Mouse (Mus musculus): ENCODE data around the gene Gm11554. TPM values are rescaled to one million over a fixed set of nuclear protein-coding genes. Genes with fewer than 3 reads are reported as not detected.

Gm11554 gene
- polyA plus RNA-seq, 1 experiment from 2014 or later, result not detected

DNA sequence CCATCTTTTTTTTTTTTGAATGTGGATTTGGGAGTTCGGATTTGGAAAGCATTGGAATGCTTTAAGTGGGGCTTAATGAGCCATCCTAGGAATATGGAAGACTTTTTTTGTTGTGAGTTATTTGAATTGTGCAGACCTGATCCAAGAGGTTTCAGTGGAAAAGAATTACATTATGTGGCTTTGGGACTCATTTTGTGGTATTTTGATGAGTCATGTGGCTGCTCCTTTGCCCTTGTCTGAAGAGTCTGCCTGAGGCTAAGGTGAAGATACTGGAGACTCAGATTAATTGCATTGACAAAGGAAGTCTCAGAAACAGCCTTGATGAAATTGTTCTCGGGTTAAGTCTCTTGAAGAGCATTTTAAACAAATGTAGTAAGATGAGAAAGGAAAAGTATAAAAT is 35.8 kb downstream of the Gm11554 start:
- Histone ChIP-seq H3K4me1 (no peaks in the 10 kb centered on the region), H3K27me3 (no peaks in the 10 kb centered on the region)
- no peak for ATAC-seq

DNA sequence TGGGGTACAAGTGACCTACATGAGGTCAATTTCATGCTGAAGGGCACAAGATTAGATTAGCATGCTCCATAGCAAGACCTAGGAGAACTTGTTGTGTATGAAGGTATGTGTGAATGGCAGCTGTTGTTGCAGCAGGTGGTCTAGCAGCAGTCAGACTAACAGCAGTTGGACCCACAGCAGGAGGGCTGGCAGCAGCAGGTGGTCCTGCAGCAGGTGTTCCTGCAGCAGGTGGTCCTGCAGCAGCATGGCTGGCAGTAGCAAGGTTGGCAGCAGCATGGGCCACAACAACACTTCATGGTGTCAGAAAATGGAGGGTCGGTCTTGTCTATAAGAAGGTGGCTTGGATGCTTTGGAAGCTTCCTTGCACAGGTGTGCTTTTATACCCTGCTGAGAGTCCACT is 45.4 kb downstream of the Gm11554 start:
- Histone ChIP-seq H3K4me2 (no peak overlapping the region), H3K4me1 (no peaks in the 10 kb centered on the region), H3K9me3 (replicated peaks) (no peaks in the 10 kb centered on the region), H3K27me3 (no peaks in the 10 kb centered on the region), H3K27ac (no peak overlapping the region), H3K36me3 (ENCODE audit: poor library complexity, severe bottlenecking) (no peaks in the 10 kb centered on the region), H3K9ac (no peak overlapping the region), H3K4me3 (no peak overlapping the region)
- no peak for ATAC-seq
- 91% methylated on average over 1 of the region's 1 CpGs for WGBS

More for the DNA sequence above, 35.8 kb downstream of the Gm11554 start:
- H3K4me3 ChIP-seq, result no peak overlapping the region
- H3K27ac ChIP-seq, result no peak overlapping the region
- no peak overlapping the region for H3K9ac ChIP-seq
- H3K9me3 ChIP-seq (replicated peaks), result no peaks in the 10 kb centered on the region
- H3K4me2 ChIP-seq, result no peak overlapping the region
- 70% methylated on average over 2 of the region's 2 CpGs for WGBS
- no peaks in the 10 kb centered on the region for H3K36me3 ChIP-seq (ENCODE audit: poor library complexity, severe bottlenecking)

Other genes starting within 250 kb of the Gm11554 start
- gene Krtap3-2, start 247.6 kb downstream of the Gm11554 start, polyA plus RNA-seq (2015; fragmentation: Nextera tagmentation; extraction: Ambion mirVana), result not detected in 2 replicates
- not detected in 2 replicates for gene Gm11939, start 245.0 kb downstream of the Gm11554 start, polyA plus RNA-seq (2015; fragmentation: Nextera tagmentation; extraction: Ambion mirVana)
- not detected in 2 replicates for gene Krtap3-1, start 237.8 kb downstream of the Gm11554 start, polyA plus RNA-seq (2015; fragmentation: Nextera tagmentation; extraction: Ambion mirVana)
- gene Krtap1-5, start 223.4 kb downstream of the Gm11554 start, polyA plus RNA-seq (2015; fragmentation: Nextera tagmentation; extraction: Ambion mirVana), result not detected in 2 replicates
- gene Krtap1-4, start 220.8 kb downstream of the Gm11554 start, polyA plus RNA-seq (2015; fragmentation: Nextera tagmentation; extraction: Ambion mirVana), result not detected in 2 replicates
- not detected in 2 replicates for gene Krtap1-3, start 213.1 kb downstream of the Gm11554 start, polyA plus RNA-seq (2015; fragmentation: Nextera tagmentation; extraction: Ambion mirVana)
- gene Krtap9-3, start 206.3 kb downstream of the Gm11554 start, polyA plus RNA-seq (2015; fragmentation: Nextera tagmentation; extraction: Ambion mirVana), result not detected in 2 replicates
- gene Gm11938, start 201.1 kb downstream of the Gm11554 start, polyA plus RNA-seq (2015; fragmentation: Nextera tagmentation; extraction: Ambion mirVana), result not detected in 2 replicates
- not detected in 2 replicates for gene Gm11937, start 194.3 kb downstream of the Gm11554 start, polyA plus RNA-seq (2015; fragmentation: Nextera tagmentation; extraction: Ambion mirVana)
- gene Krtap2-4, start 189.6 kb downstream of the Gm11554 start, polyA plus RNA-seq (2015; fragmentation: Nextera tagmentation; extraction: Ambion mirVana), result not detected in 2 replicates
- not detected in 2 replicates for gene Gm11562, start 184.0 kb downstream of the Gm11554 start, polyA plus RNA-seq (2015; fragmentation: Nextera tagmentation; extraction: Ambion mirVana)
- not detected in 2 replicates for gene Krtap4-1, start 176.2 kb downstream of the Gm11554 start, polyA plus RNA-seq (2015; fragmentation: Nextera tagmentation; extraction: Ambion mirVana)
- not detected in 2 replicates for gene Krtap4-2, start 169.4 kb downstream of the Gm11554 start, polyA plus RNA-seq (2015; fragmentation: Nextera tagmentation; extraction: Ambion mirVana)
- gene Krtap4-7, start 160.4 kb downstream of the Gm11554 start, polyA plus RNA-seq (2015; fragmentation: Nextera tagmentation; extraction: Ambion mirVana), result not detected in 2 replicates
- not detected in 2 replicates for gene Gm11555, start 154.2 kb downstream of the Gm11554 start, polyA plus RNA-seq (2015; fragmentation: Nextera tagmentation; extraction: Ambion mirVana)
- not detected in 2 replicates for gene Gm11563, start 145.5 kb downstream of the Gm11554 start, polyA plus RNA-seq (2015; fragmentation: Nextera tagmentation; extraction: Ambion mirVana)
- gene Krtap4-6, start 138.5 kb downstream of the Gm11554 start, polyA plus RNA-seq (2015; fragmentation: Nextera tagmentation; extraction: Ambion mirVana), result not detected in 2 replicates
- gene Gm14190, start 113.7 kb downstream of the Gm11554 start, polyA plus RNA-seq (2015; fragmentation: Nextera tagmentation; extraction: Ambion mirVana), result not detected in 2 replicates
- gene Gm14180, start 70.2 kb downstream of the Gm11554 start, polyA plus RNA-seq (2015; fragmentation: Nextera tagmentation; extraction: Ambion mirVana), result not detected in 2 replicates
- not detected in 2 replicates for gene Gm11595, start 31.5 kb downstream of the Gm11554 start, polyA plus RNA-seq (2015; fragmentation: Nextera tagmentation; extraction: Ambion mirVana)
- not detected in 2 replicates for gene Krtap4-8, start 23.7 kb downstream of the Gm11554 start, polyA plus RNA-seq (2015; fragmentation: Nextera tagmentation; extraction: Ambion mirVana)
- not detected in 2 replicates for gene Krtap4-9, start 19.2 kb downstream of the Gm11554 start, polyA plus RNA-seq (2015; fragmentation: Nextera tagmentation; extraction: Ambion mirVana)
- gene Gm11596, start 11.0 kb downstream of the Gm11554 start, polyA plus RNA-seq (2015; fragmentation: Nextera tagmentation; extraction: Ambion mirVana), result not detected in 2 replicates
- gene Gm11569, start 5.5 kb downstream of the Gm11554 start, polyA plus RNA-seq (2015; fragmentation: Nextera tagmentation; extraction: Ambion mirVana), result not detected in 2 replicates
- gene Krtap4-13, start 5.4 kb upstream of the Gm11554 start, polyA plus RNA-seq (2015; fragmentation: Nextera tagmentation; extraction: Ambion mirVana), result not detected in 2 replicates
- not detected in 2 replicates for gene Gm11564, start 11.2 kb upstream of the Gm11554 start, polyA plus RNA-seq (2015; fragmentation: Nextera tagmentation; extraction: Ambion mirVana)
- gene 2300003K06Rik, start 33.6 kb upstream of the Gm11554 start, polyA plus RNA-seq (2015; fragmentation: Nextera tagmentation; extraction: Ambion mirVana), result not detected in 2 replicates
- gene Krtap4-16, start 47.2 kb upstream of the Gm11554 start, polyA plus RNA-seq (2015; fragmentation: Nextera tagmentation; extraction: Ambion mirVana), result not detected in 2 replicates
- not detected in 2 replicates for gene Gm11568, start 53.5 kb upstream of the Gm11554 start, polyA plus RNA-seq (2015; fragmentation: Nextera tagmentation; extraction: Ambion mirVana)
- not detected in 2 replicates for gene Gm11559, start 60.0 kb upstream of the Gm11554 start, polyA plus RNA-seq (2015; fragmentation: Nextera tagmentation; extraction: Ambion mirVana)
- gene Krtap9-1, start 68.9 kb upstream of the Gm11554 start, polyA plus RNA-seq (2015; fragmentation: Nextera tagmentation; extraction: Ambion mirVana), result not detected in 2 replicates
- not detected in 2 replicates for gene Gm11567, start 74.7 kb upstream of the Gm11554 start, polyA plus RNA-seq (2015; fragmentation: Nextera tagmentation; extraction: Ambion mirVana)
- gene Krtap31-1, start 103.5 kb upstream of the Gm11554 start, polyA plus RNA-seq (2015; fragmentation: Nextera tagmentation; extraction: Ambion mirVana), result not detected in 2 replicates
- gene Gm11565, start 110.3 kb upstream of the Gm11554 start, polyA plus RNA-seq (2015; fragmentation: Nextera tagmentation; extraction: Ambion mirVana), result not detected in 2 replicates
- not detected in 2 replicates for gene Krtap31-2, start 131.8 kb upstream of the Gm11554 start, polyA plus RNA-seq (2015; fragmentation: Nextera tagmentation; extraction: Ambion mirVana)
- gene Krtap9-5, start 144.0 kb upstream of the Gm11554 start, polyA plus RNA-seq (2015; fragmentation: Nextera tagmentation; extraction: Ambion mirVana), result not detected in 2 replicates
- not detected in 2 replicates for gene Krtap29-1, start 174.6 kb upstream of the Gm11554 start, polyA plus RNA-seq (2015; fragmentation: Nextera tagmentation; extraction: Ambion mirVana)
- not detected in 2 replicates for gene Krtap16-1, start 182.2 kb upstream of the Gm11554 start, polyA plus RNA-seq (2015; fragmentation: Nextera tagmentation; extraction: Ambion mirVana)
- not detected in 2 replicates for gene Krtap17-1, start 189.5 kb upstream of the Gm11554 start, polyA plus RNA-seq (2015; fragmentation: Nextera tagmentation; extraction: Ambion mirVana)
- gene Krt33a, start 211.8 kb upstream of the Gm11554 start, polyA plus RNA-seq (2015; fragmentation: Nextera tagmentation; extraction: Ambion mirVana), result not detected in 2 replicates
- gene Krt33b, start 225.4 kb upstream of the Gm11554 start, polyA plus RNA-seq (2015; fragmentation: Nextera tagmentation; extraction: Ambion mirVana), result not detected in 2 replicates
- not detected in 2 replicates for gene Krt34, start 237.1 kb upstream of the Gm11554 start, polyA plus RNA-seq (2015; fragmentation: Nextera tagmentation; extraction: Ambion mirVana)
- not detected in 2 replicates for gene Krt31, start 246.1 kb upstream of the Gm11554 start, polyA plus RNA-seq (2015; fragmentation: Nextera tagmentation; extraction: Ambion mirVana)